Mouse (Mus musculus): ENCODE data around the gene Cpne2. TPM values are rescaled to one million over a fixed set of nuclear protein-coding genes. Genes with fewer than 3 reads are reported as not detected.

Gene Cpne2
- polyA plus RNA-seq (2012; rRNA removed), result 39.3 and 46.3 TPM in 2 replicates

GRCm38 (mm10) chr8:94532873-94533671, at the start of gene Cpne2:
Gene Cpne2, plus strand, starts transcription at chr8:94532990.
- WGBS, result 1% methylated on average over 78 of the region's 81 CpGs

GRCm38 (mm10) chr8:94485288-94485687, 47.5 kb upstream of the Cpne2 start:
- H3K27me3 ChIP-seq (ENCODE audit: control insufficient read depth, insufficient read depth, low read length), result no peaks in the 10 kb centered on the region
- no peak for DNase-seq
- 58% methylated on average over 3 of the region's 3 CpGs for WGBS
- TF ChIP-seq POLR2A (IDR thresholded peaks at IDR 0.05; ENCODE audit: borderline replicate concordance, insufficient read depth, low read length), result no peak
- TF ChIP-seq CTCF (IDR thresholded peaks at IDR 0.05; ENCODE audit: borderline replicate concordance, insufficient read depth, low read depth, low read length), result no peak
- H3K4me1 ChIP-seq (ENCODE audit: control insufficient read depth, insufficient read depth, low read length), result no peaks in the 10 kb centered on the region
- no peak overlapping the region for H3K4me3 ChIP-seq (replicated peaks; ENCODE audit: insufficient read depth, low read depth, low read length)
- no peak overlapping the region for H3K27ac ChIP-seq (ENCODE audit: insufficient read depth, low read length)

More at GRCm38 (mm10) chr8:94532873-94533671, at the start of gene Cpne2:
- peak; percentile 22 to 26 for DNase-seq
- TF ChIP-seq POLR2A (IDR thresholded peaks at IDR 0.05; ENCODE audit: borderline replicate concordance, insufficient read depth, low read length) (no peak), CTCF (IDR thresholded peaks at IDR 0.05; ENCODE audit: borderline replicate concordance, insufficient read depth, low read depth, low read length) (no peak)
- Histone ChIP-seq H3K27ac (ENCODE audit: insufficient read depth, low read length) (no peak within 1 kb of the TSS), H3K4me1 (ENCODE audit: control insufficient read depth, insufficient read depth, low read length) (peaks cover 10% of the 10 kb centered on the region; the same call in 1 of the 2 replicates), H3K4me3 (replicated peaks; ENCODE audit: insufficient read depth, low read depth, low read length) (peak within 1 kb of the TSS; percentile 37), H3K27me3 (ENCODE audit: control insufficient read depth, insufficient read depth, low read length) (no peaks in the 10 kb centered on the region; the same call in 1 of the 2 replicates)

DNA sequence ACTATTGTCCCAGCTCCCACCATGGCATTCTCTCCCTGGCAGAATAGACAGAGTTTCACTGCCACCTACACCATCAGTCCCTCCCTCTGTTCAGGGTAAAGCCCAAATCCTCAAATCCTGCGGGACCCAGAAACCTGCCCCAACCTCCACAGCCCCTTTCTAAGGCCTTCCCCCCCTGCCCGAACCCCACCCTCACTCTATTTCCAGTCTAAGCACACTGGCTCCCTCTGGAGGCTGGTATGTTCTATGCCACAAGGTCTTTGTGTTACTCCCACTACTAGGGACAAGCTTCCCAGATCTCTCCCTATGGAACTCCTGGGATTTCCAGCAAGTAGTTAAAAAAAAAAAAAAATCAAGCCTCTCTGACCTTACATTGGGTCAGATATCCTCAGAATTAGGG, 46.9 kb upstream of the Cpne2 start:
- Histone ChIP-seq H3K4me3 (replicated peaks; ENCODE audit: insufficient read depth, low read depth, low read length) (no peak overlapping the region), H3K4me1 (ENCODE audit: control insufficient read depth, insufficient read depth, low read length) (no peaks in the 10 kb centered on the region), H3K27me3 (ENCODE audit: control insufficient read depth, insufficient read depth, low read length) (no peaks in the 10 kb centered on the region), H3K27ac (ENCODE audit: insufficient read depth, low read length) (no peak overlapping the region)
- WGBS, result 21% methylated on average over 2 of the region's 2 CpGs
- DNase-seq, result no peak
- no peak for TF ChIP-seq POLR2A (IDR thresholded peaks at IDR 0.05; ENCODE audit: borderline replicate concordance, insufficient read depth, low read length)
- peak; percentile 30; the same call in 1 of the 2 replicates for TF ChIP-seq CTCF (IDR thresholded peaks at IDR 0.05; ENCODE audit: borderline replicate concordance, insufficient read depth, low read depth, low read length)

GRCm38 (mm10) chr8:94488016-94488415, 44.8 kb upstream of the Cpne2 start:
- no peak for DNase-seq
- 80% methylated on average over 2 of the region's 2 CpGs for WGBS
- Histone ChIP-seq H3K4me3 (replicated peaks; ENCODE audit: insufficient read depth, low read depth, low read length) (no peak overlapping the region), H3K27ac (ENCODE audit: insufficient read depth, low read length) (no peak overlapping the region), H3K27me3 (ENCODE audit: control insufficient read depth, insufficient read depth, low read length) (no peaks in the 10 kb centered on the region), H3K4me1 (ENCODE audit: control insufficient read depth, insufficient read depth, low read length) (no peaks in the 10 kb centered on the region)
- TF ChIP-seq CTCF (IDR thresholded peaks at IDR 0.05; ENCODE audit: borderline replicate concordance, insufficient read depth, low read depth, low read length) (no peak), POLR2A (IDR thresholded peaks at IDR 0.05; ENCODE audit: borderline replicate concordance, insufficient read depth, low read length) (no peak)

DNA sequence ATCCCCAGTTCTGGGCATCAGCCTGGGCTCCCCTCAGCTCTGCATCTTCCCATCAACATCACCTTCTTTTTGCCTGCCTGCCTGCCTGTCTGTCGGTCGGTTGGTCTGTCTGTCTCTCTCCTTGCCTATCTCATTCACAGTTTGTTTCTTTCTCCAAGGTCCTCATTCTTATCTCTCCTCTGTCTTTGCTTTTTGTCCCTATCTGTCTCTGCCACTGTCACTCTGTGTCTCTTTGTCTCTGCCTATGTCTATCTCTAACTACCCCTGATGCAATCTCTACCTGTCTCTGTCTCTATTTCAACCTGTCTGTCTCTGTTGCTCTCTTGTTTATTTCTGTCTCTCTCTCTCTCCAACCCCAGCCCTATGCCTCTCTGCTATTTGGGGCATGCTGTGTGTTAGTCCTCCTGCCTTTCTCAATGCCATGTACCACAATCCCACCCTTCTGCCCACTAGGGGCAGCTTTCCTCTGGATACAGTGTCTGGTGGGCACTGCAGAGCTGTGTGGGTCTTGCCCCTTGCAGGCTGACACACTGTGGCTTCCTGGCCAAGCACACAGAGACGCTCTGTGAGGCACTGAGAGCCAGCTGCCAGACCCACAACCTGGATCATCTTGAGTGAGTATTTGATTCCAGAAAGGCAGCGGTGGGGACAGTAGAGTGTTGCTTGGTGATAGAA, 42.8 kb upstream of the Cpne2 start:
- Histone ChIP-seq H3K27ac (ENCODE audit: insufficient read depth, low read length) (no peak overlapping the region), H3K4me3 (replicated peaks; ENCODE audit: insufficient read depth, low read depth, low read length) (no peak overlapping the region), H3K27me3 (ENCODE audit: control insufficient read depth, insufficient read depth, low read length) (no peaks in the 10 kb centered on the region), H3K4me1 (ENCODE audit: control insufficient read depth, insufficient read depth, low read length) (no peaks in the 10 kb centered on the region)
- TF ChIP-seq POLR2A (IDR thresholded peaks at IDR 0.05; ENCODE audit: borderline replicate concordance, insufficient read depth, low read length) (no peak), CTCF (IDR thresholded peaks at IDR 0.05; ENCODE audit: borderline replicate concordance, insufficient read depth, low read depth, low read length) (no peak)
- WGBS, result 64% methylated on average over 4 of the region's 4 CpGs
- DNase-seq, result no peak

DNA sequence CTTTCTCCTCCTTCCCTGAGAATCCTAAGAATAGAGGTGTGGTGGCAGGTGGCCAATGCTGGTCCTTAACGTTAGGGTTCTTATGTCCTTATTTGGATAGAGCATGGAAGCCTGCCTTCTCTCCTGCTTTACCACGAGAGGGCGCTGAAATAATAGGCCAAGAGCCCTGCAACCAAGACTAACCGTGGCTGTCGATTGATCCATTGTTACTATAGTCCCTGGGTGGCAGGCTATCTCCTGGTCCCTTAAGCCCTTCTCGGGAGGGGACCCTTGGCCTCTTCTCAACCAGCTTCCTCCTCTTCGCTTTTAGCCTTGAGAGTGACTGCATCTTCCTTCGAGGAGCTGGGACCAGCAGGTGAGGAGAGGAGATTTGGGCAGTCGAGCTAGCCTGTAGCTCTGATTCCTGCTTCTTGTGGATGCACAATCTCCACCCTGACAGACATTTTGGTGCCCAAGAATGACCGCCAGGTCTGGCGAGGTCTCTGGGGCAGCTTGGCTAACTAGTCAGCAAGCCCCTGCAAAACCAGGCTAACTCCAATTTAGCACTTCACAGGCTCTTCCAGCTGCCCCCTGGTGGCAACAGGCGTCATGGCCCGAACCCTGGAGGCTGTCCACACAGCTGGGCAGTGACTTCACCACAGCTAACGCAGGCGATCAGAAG, 40.6 kb upstream of the Cpne2 start:
- no peaks in the 10 kb centered on the region for H3K4me1 ChIP-seq (ENCODE audit: control insufficient read depth, insufficient read depth, low read length)
- DNase-seq, result peak; percentile 42 to 64
- no peak overlapping the region for H3K27ac ChIP-seq (ENCODE audit: insufficient read depth, low read length)
- TF ChIP-seq CTCF (IDR thresholded peaks at IDR 0.05; ENCODE audit: borderline replicate concordance, insufficient read depth, low read depth, low read length) (peak; percentile 68), POLR2A (IDR thresholded peaks at IDR 0.05; ENCODE audit: borderline replicate concordance, insufficient read depth, low read length) (no peak)
- peak overlapping the region; percentile 3 for H3K4me3 ChIP-seq (replicated peaks; ENCODE audit: insufficient read depth, low read depth, low read length)
- no peaks in the 10 kb centered on the region for H3K27me3 ChIP-seq (ENCODE audit: control insufficient read depth, insufficient read depth, low read length)
- WGBS, result 3% methylated on average over 15 of the region's 15 CpGs

- H3K4me3 ChIP-seq (replicated peaks; ENCODE audit: insufficient read depth, low read depth, low read length), result no peak overlapping the region
- no peaks in the 10 kb centered on the region for H3K27me3 ChIP-seq (ENCODE audit: control insufficient read depth, insufficient read depth, low read length)
- 73% methylated on average over 1 of the region's 1 CpGs for WGBS
- H3K27ac ChIP-seq (ENCODE audit: insufficient read depth, low read length), result no peak overlapping the region
- H3K4me1 ChIP-seq (ENCODE audit: control insufficient read depth, insufficient read depth, low read length), result no peaks in the 10 kb centered on the region
- no peak for TF ChIP-seq CTCF (IDR thresholded peaks at IDR 0.05; ENCODE audit: borderline replicate concordance, insufficient read depth, low read depth, low read length)
- no peak for TF ChIP-seq POLR2A (IDR thresholded peaks at IDR 0.05; ENCODE audit: borderline replicate concordance, insufficient read depth, low read length)
- DNase-seq, result no peak
Measured at GRCm38 (mm10) chr8:94493240-94493639, 39.5 kb upstream of the Cpne2 start.
